Mouse (Mus musculus): ENCODE measurements around the gene Dapk2.
A peak's percentile ranks its signal among the peaks of the same experiment; 100 is the strongest.

Gene Dapk2

GRCm38 (mm10) chr9:66157958-66158830 is at the start of gene Dapk2:
Gene Dapk2 (plus strand): TSS chr9:66158223.
- DNase-seq (ENCODE audit: low spot score), result peak; percentile 36

- DNase-seq (ENCODE audit: low spot score), result no peak
Measured at GRCm38 (mm10) chr9:66109574-66109973, 48.4 kb upstream of the Dapk2 start.

GRCm38 (mm10) chr9:66110126-66110525 is 47.9 kb upstream of the Dapk2 start:
- DNase-seq (ENCODE audit: low spot score), result no peak

GRCm38 (mm10) chr9:66110611-66111379 is 47.2 kb upstream of the Dapk2 start:
- no peak for DNase-seq (ENCODE audit: low spot score)

- no peak for DNase-seq (ENCODE audit: low spot score)
Measured at GRCm38 (mm10) chr9:66114341-66114740, 43.7 kb upstream of the Dapk2 start.

GRCm38 (mm10) chr9:66116890-66117289 is 41.1 kb upstream of the Dapk2 start:
- DNase-seq (ENCODE audit: low spot score), result no peak

- no peak for DNase-seq (ENCODE audit: low spot score)
Measured at GRCm38 (mm10) chr9:66119498-66119897, 38.5 kb upstream of the Dapk2 start.

GRCm38 (mm10) chr9:66120106-66120505 is 37.9 kb upstream of the Dapk2 start:
- DNase-seq (ENCODE audit: low spot score), result no peak

- no peak for DNase-seq (ENCODE audit: low spot score)
Measured at GRCm38 (mm10) chr9:66120945-66121344, 37.1 kb upstream of the Dapk2 start.

- DNase-seq (ENCODE audit: low spot score), result no peak
Measured at GRCm38 (mm10) chr9:66121421-66121820, 36.6 kb upstream of the Dapk2 start.

GRCm38 (mm10) chr9:66123648-66124047 is 34.4 kb upstream of the Dapk2 start:
- no peak for DNase-seq (ENCODE audit: low spot score)

- DNase-seq (ENCODE audit: low spot score), result no peak
Measured at GRCm38 (mm10) chr9:66124111-66124531, 33.9 kb upstream of the Dapk2 start.

- DNase-seq (ENCODE audit: low spot score), result peak; percentile 99
Measured at GRCm38 (mm10) chr9:66124681-66125542, 33.1 kb upstream of the Dapk2 start.

GRCm38 (mm10) chr9:66125543-66126455 is 32.2 kb upstream of the Dapk2 start:
- DNase-seq (ENCODE audit: low spot score), result no peak

GRCm38 (mm10) chr9:66126456-66127192 is 31.4 kb upstream of the Dapk2 start, which contains the start of the genes Snx1 and Ciao2a:
Gene Snx1 (minus strand): TSS chr9:66126587.
Gene Ciao2a (plus strand): TSS chr9:66126611.
- DNase-seq (ENCODE audit: low spot score), result peak; percentile 94

GRCm38 (mm10) chr9:66127193-66127546 is 30.9 kb upstream of the Dapk2 start:
- DNase-seq (ENCODE audit: low spot score), result no peak

- no peak for DNase-seq (ENCODE audit: low spot score)
Measured at GRCm38 (mm10) chr9:66127884-66128283, 30.1 kb upstream of the Dapk2 start.

GRCm38 (mm10) chr9:66131466-66131865 is 26.6 kb upstream of the Dapk2 start:
- no peak for DNase-seq (ENCODE audit: low spot score)

- peak; percentile 52 for DNase-seq (ENCODE audit: low spot score)
Measured at GRCm38 (mm10) chr9:66135967-66136366, 22.1 kb upstream of the Dapk2 start.

- DNase-seq (ENCODE audit: low spot score), result no peak
Measured at GRCm38 (mm10) chr9:66138193-66138592, 19.8 kb upstream of the Dapk2 start.

All from T-cell, adult 2 months (primary cell).